Mouse (Mus musculus): ENCODE measurements at regions not wholly inside any gene's neighbourhood (a gene's known extent, or its start where the extent isn't known, plus 50 kb on each side); places are given as distances from the start of the nearest gene placed in this dataset.

DNA sequence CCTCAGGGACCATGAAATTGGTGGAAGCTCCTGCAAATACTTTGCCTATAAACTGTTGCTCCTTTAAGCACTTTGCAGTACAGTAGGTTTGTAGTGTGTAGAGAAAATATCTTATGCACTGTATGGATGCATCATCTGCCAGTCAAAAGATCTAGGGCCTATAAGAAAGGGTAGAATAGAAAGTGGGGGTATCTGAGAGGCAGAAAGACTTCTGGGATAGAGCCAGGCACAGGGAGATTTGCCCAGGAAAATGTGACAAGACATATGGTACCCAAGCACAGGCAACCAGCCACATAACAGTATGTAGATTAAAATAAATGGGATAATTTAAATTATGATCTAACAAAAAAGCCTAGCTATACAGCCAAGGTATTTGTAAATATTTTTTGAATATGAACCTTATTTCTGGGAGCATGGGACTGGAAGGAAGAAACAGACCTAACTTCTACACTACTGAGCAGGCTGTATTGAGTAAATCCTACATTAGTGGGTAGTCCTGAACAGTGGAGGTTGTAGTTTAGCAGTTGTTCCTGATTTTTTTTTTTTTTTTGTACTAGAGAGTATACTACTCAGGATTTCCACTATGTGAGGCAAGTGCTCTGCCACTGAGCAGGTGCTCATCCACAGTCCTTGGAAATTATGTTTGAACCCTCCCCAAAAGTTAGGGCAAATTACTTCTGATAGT, 754.1 kb downstream of the Hace1 start:
- no peak for DNase-seq (ENCODE audit: low spot score)

DNA sequence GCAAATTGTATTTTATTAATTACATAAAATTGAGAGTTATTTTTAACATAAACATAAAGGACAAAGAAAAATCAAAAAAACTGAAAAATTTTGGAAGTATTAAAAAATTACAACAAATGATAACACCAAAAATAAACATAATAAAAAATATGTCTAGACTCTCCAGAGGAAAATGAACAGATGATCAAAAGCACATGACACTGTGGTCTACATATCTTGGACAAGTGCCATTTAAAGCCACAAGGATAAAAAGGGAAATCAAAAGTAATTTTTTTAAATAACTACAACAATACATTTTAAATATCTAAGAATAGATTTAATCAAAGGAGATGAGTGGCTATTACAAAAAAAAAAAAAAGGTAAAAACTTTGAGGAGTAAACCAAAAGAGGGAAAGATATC, 755.6 kb downstream of the Hace1 start:
- H3K4me3 ChIP-seq (ENCODE audit: low read depth, low read length) = no peak overlapping the region
- no peak overlapping the region for H3K4me2 ChIP-seq (ENCODE audit: low read depth)
- H3K9ac ChIP-seq (ENCODE audit: low read length) = no peak overlapping the region

More for the DNA sequence above, 754.1 kb downstream of the Hace1 start:
- Histone ChIP-seq H3K4me1 (ENCODE audit: control insufficient read depth, insufficient read depth, low read length) (no peaks in the 10 kb centered on the region), H3K36me3 (ENCODE audit: control insufficient read depth, insufficient read depth, low read length) (no peaks in the 10 kb centered on the region), H3K4me2 (ENCODE audit: low read depth) (no peak overlapping the region), H3K9ac (ENCODE audit: low read length) (no peak overlapping the region), H3K27me3 (ENCODE audit: control insufficient read depth, insufficient read depth, low read length) (no peaks in the 10 kb centered on the region), H3K4me3 (ENCODE audit: low read depth, low read length) (no peak overlapping the region), H3K9me3 (ENCODE audit: control insufficient read depth, low read length) (no peaks in the 10 kb centered on the region), H3K27ac (ENCODE audit: low read depth, low read length) (no peak overlapping the region)
- no peak for ATAC-seq (ENCODE audit: insufficient read depth, low FRiP score, low TSS enrichment)

DNA sequence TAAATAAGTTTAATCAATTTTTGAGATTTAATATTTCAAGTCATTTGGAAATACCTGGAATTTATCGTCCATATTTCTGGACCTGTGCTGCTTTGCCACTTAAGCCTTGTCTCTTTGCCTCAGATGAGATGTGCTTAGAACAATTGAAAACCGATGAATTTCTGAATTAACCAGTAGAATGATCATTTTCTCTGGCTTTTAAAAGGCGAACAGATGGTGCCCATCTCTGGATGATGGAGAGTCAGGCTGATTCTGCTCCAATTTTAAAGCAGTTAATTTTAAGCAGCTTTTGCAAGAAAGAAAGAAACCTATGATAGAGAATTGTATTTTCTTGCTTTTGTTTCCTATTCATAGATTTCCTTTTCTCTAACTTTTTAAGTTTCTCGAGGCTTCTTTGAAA, 767.7 kb downstream of the Hace1 start:
- Histone ChIP-seq H3K4me1 (ENCODE audit: control insufficient read depth, insufficient read depth, low read length) (no peaks in the 10 kb centered on the region), H3K4me3 (ENCODE audit: low read depth, low read length) (no peak overlapping the region), H3K36me3 (ENCODE audit: control insufficient read depth, insufficient read depth, low read length) (no peaks in the 10 kb centered on the region), H3K9ac (ENCODE audit: low read length) (no peak overlapping the region), H3K27ac (ENCODE audit: low read depth, low read length) (no peak overlapping the region), H3K9me3 (ENCODE audit: control insufficient read depth, low read length) (no peaks in the 10 kb centered on the region), H3K27me3 (ENCODE audit: control insufficient read depth, insufficient read depth, low read length) (no peaks in the 10 kb centered on the region), H3K4me2 (ENCODE audit: low read depth) (no peak overlapping the region)
- DNase-seq (ENCODE audit: low spot score) (no peak), ATAC-seq (ENCODE audit: insufficient read depth, low FRiP score, low TSS enrichment) (no peak)
- WGBS = 74% methylated on average over 4 of the region's 4 CpGs

More for the DNA sequence above, 755.6 kb downstream of the Hace1 start:
- Histone ChIP-seq H3K4me1 (ENCODE audit: control insufficient read depth, insufficient read depth, low read length) (no peaks in the 10 kb centered on the region), H3K9me3 (ENCODE audit: control insufficient read depth, low read length) (no peaks in the 10 kb centered on the region), H3K36me3 (ENCODE audit: control insufficient read depth, insufficient read depth, low read length) (no peaks in the 10 kb centered on the region), H3K27me3 (ENCODE audit: control insufficient read depth, insufficient read depth, low read length) (no peaks in the 10 kb centered on the region), H3K27ac (ENCODE audit: low read depth, low read length) (no peak overlapping the region)
- ATAC-seq (ENCODE audit: insufficient read depth, low FRiP score, low TSS enrichment) = no peak
- no peak for DNase-seq (ENCODE audit: low spot score)

DNA sequence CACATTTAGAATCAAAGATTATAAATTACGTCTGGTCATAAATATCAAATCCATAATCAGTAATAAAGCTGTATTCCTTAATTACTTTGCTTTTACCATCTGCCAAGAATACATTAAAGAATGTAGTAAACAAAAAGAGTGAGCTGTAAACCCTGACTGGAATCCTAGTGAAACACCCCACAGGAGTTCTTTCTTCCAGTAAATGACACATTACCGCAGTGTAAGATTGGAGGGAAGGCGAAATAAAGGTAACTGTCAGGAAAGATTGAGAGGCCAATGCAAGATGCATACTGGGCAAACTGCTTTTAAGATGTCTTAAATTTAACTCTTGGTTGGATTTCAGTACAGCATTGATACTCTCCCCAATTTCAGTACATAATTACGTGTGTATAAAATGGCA, 772.0 kb downstream of the Hace1 start:
- no peak overlapping the region for H3K9ac ChIP-seq (ENCODE audit: low read length)
- 40% methylated on average over 4 of the region's 4 CpGs for WGBS
- no peak overlapping the region for H3K27ac ChIP-seq (ENCODE audit: low read depth, low read length)
- H3K36me3 ChIP-seq (ENCODE audit: control insufficient read depth, insufficient read depth, low read length) = no peaks in the 10 kb centered on the region
- no peak overlapping the region for H3K4me3 ChIP-seq (ENCODE audit: low read depth, low read length)
- H3K27me3 ChIP-seq (ENCODE audit: control insufficient read depth, insufficient read depth, low read length) = no peaks in the 10 kb centered on the region
- no peak for DNase-seq (ENCODE audit: low spot score)
- H3K4me2 ChIP-seq (ENCODE audit: low read depth) = no peak overlapping the region
- ATAC-seq (ENCODE audit: insufficient read depth, low FRiP score, low TSS enrichment) = peak; percentile 57; the same call in 1 of the 2 replicates
- no peaks in the 10 kb centered on the region for H3K4me1 ChIP-seq (ENCODE audit: control insufficient read depth, insufficient read depth, low read length)
- H3K9me3 ChIP-seq (ENCODE audit: control insufficient read depth, low read length) = no peaks in the 10 kb centered on the region

DNA sequence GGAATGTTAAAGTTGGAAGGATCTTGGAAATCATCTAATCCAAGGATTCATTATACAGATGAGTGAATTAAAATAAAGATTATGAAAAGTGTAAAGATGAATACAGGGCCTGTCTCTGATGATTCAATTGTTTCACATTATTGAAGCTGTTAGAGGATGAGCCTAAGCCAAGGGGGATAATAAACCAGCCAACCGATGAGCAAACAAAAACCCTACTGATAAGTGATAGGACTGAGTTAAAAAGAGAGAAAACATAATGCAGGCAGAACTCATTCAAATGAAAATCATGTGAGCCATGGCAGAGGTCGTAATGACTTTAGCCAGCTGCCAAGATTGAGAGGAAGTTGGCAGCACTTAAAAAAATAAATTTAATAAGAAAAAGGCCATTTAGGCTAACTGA, 772.6 kb downstream of the Hace1 start:
- 22% methylated on average over 2 of the region's 2 CpGs for WGBS
- Histone ChIP-seq H3K9ac (ENCODE audit: low read length) (no peak overlapping the region), H3K27me3 (ENCODE audit: control insufficient read depth, insufficient read depth, low read length) (no peaks in the 10 kb centered on the region), H3K4me2 (ENCODE audit: low read depth) (no peak overlapping the region), H3K4me1 (ENCODE audit: control insufficient read depth, insufficient read depth, low read length) (no peaks in the 10 kb centered on the region), H3K9me3 (ENCODE audit: control insufficient read depth, low read length) (no peaks in the 10 kb centered on the region), H3K27ac (ENCODE audit: low read depth, low read length) (no peak overlapping the region), H3K4me3 (ENCODE audit: low read depth, low read length) (no peak overlapping the region), H3K36me3 (ENCODE audit: control insufficient read depth, insufficient read depth, low read length) (no peaks in the 10 kb centered on the region)
- DNase-seq (ENCODE audit: low spot score) (no peak), ATAC-seq (ENCODE audit: insufficient read depth, low FRiP score, low TSS enrichment) (peak; percentile 56; the same call in 1 of the 2 replicates)

DNA sequence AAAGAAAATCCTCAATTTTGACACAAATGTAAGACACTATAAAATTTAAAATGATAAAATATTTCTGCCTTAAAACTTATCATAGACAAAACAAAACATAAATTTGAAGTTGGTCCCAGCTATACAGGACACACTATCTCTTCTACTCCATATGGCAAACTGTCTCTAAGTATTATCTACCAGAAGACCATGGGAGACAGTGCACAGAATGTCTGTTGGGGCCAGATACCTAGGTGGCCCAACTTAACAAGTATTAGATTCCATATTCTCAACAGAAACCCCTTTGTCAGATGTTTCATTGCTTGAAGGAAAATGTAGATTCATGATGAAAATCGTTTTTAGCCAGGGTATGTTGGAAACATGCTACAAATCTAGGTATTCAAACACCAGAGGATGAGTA, 779.1 kb downstream of the Hace1 start:
- 79% methylated on average over 1 of the region's 1 CpGs for WGBS
- no peak overlapping the region for H3K27ac ChIP-seq (ENCODE audit: low read depth, low read length)
- H3K9ac ChIP-seq (ENCODE audit: low read length) = no peak overlapping the region
- no peaks in the 10 kb centered on the region for H3K36me3 ChIP-seq (ENCODE audit: control insufficient read depth, insufficient read depth, low read length)
- no peak overlapping the region for H3K4me3 ChIP-seq (ENCODE audit: low read depth, low read length)
- ATAC-seq (ENCODE audit: insufficient read depth, low FRiP score, low TSS enrichment) (no peak), DNase-seq (ENCODE audit: low spot score) (no peak)
- H3K9me3 ChIP-seq (ENCODE audit: control insufficient read depth, low read length) = no peaks in the 10 kb centered on the region
- no peak overlapping the region for H3K4me2 ChIP-seq (ENCODE audit: low read depth)
- H3K27me3 ChIP-seq (ENCODE audit: control insufficient read depth, insufficient read depth, low read length) = no peaks in the 10 kb centered on the region
- no peaks in the 10 kb centered on the region for H3K4me1 ChIP-seq (ENCODE audit: control insufficient read depth, insufficient read depth, low read length)

DNA sequence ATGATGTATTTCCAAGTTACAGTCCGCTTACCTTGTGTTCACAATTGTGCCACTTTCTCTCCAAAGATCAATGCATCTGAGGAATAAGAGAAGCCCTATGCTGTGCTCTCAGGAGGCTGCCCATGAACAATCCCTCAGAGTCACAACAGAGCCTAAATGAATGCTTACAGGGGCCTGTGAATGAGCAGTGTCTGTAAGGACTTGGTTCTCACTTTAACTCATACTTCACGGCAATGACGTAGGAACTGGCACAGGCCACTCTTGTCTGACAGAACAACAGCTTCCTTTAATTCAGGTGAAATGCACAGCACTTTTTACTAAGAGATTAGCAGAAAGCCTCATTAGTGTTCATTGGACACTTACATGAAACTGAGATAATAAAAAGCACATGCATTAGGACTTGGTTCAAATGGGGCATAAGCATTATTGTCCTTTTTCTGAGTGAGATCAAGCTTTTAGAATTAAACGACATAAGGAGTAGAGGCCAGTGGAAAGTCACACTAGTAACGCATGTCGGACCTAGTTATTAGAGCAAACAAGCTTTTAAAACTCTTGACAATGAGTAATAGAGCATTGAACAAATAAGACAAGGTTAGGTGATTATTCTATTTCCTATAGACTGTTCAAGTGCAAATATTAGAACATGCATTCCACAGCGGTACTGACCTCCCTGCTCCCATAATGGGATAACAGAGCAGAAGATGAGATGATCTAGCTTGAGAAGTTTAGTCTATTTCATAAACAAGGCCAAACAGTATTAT, 796.3 kb downstream of the Hace1 start:
- ATAC-seq (ENCODE audit: insufficient read depth, low FRiP score, low TSS enrichment) (no peak), DNase-seq (ENCODE audit: low spot score) (no peak)
- WGBS = 79% methylated on average over 7 of the region's 7 CpGs
- Histone ChIP-seq H3K36me3 (ENCODE audit: control insufficient read depth, insufficient read depth, low read length) (no peaks in the 10 kb centered on the region), H3K4me1 (ENCODE audit: control insufficient read depth, insufficient read depth, low read length) (no peaks in the 10 kb centered on the region), H3K4me2 (ENCODE audit: low read depth) (no peak overlapping the region), H3K27me3 (ENCODE audit: control insufficient read depth, insufficient read depth, low read length) (no peaks in the 10 kb centered on the region), H3K4me3 (ENCODE audit: low read depth, low read length) (no peak overlapping the region), H3K27ac (ENCODE audit: low read depth, low read length) (no peak overlapping the region), H3K9me3 (ENCODE audit: control insufficient read depth, low read length) (no peaks in the 10 kb centered on the region), H3K9ac (ENCODE audit: low read length) (no peak overlapping the region)

DNA sequence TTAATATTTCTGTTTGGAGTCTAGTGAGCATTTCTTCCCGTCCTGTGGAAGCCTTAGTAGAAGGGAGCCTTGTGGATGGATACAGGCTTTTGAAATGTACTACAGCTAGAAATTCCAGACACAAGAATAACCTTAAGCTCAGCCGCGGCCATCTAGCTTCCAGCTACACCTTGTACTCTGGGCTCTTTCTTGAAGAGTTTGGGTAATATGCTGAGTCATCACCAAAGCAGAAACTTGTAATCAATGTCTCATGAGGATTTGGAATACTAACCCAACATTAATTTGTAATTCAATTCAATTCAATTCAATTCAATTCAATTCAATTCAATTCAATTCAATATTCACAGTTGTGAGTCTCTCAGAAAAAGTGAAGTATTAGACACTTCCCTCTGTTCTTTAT, 797.0 kb downstream of the Hace1 start:
- no peaks in the 10 kb centered on the region for H3K4me1 ChIP-seq (ENCODE audit: control insufficient read depth, insufficient read depth, low read length)
- no peak overlapping the region for H3K4me3 ChIP-seq (ENCODE audit: low read depth, low read length)
- 83% methylated on average over 3 of the region's 3 CpGs for WGBS
- ATAC-seq (ENCODE audit: insufficient read depth, low FRiP score, low TSS enrichment) = no peak
- H3K27me3 ChIP-seq (ENCODE audit: control insufficient read depth, insufficient read depth, low read length) = no peaks in the 10 kb centered on the region
- H3K4me2 ChIP-seq (ENCODE audit: low read depth) = no peak overlapping the region
- no peak overlapping the region for H3K27ac ChIP-seq (ENCODE audit: low read depth, low read length)
- no peak for DNase-seq (ENCODE audit: low spot score)
- no peaks in the 10 kb centered on the region for H3K36me3 ChIP-seq (ENCODE audit: control insufficient read depth, insufficient read depth, low read length)
- H3K9me3 ChIP-seq (ENCODE audit: control insufficient read depth, low read length) = no peaks in the 10 kb centered on the region
- H3K9ac ChIP-seq (ENCODE audit: low read length) = no peak overlapping the region

DNA sequence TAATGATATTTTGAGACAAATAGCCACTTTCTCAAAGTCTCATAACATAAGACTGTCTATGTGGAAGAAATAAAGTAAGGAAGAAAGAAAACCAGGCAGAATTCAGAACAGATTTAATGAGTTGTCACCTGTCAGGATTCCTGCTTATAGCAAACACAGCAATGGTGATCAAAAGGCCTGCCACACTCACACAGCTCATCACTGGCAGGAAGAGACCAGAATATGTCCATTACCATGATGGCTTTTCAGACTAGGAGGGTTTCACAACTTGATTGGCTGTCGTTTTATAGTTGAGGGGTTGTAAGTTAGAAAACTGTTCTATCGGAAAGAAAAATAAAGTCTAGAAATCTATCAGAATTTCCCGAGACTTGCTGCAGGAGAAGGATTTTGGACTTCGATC, 819.5 kb downstream of the Hace1 start:
- no peak overlapping the region for H3K4me2 ChIP-seq (ENCODE audit: low read depth)
- DNase-seq (ENCODE audit: low spot score) = no peak
- H3K4me3 ChIP-seq (ENCODE audit: low read depth, low read length) = no peak overlapping the region
- H3K9ac ChIP-seq (ENCODE audit: low read length) = no peak overlapping the region
- no peaks in the 10 kb centered on the region for H3K9me3 ChIP-seq (ENCODE audit: control insufficient read depth, low read length)
- H3K4me1 ChIP-seq (ENCODE audit: control insufficient read depth, insufficient read depth, low read length) = no peaks in the 10 kb centered on the region
- no peaks in the 10 kb centered on the region for H3K27me3 ChIP-seq (ENCODE audit: control insufficient read depth, insufficient read depth, low read length)
- no peak overlapping the region for H3K27ac ChIP-seq (ENCODE audit: low read depth, low read length)
- 89% methylated on average over 4 of the region's 4 CpGs for WGBS
- no peak for ATAC-seq (ENCODE audit: insufficient read depth, low FRiP score, low TSS enrichment)
- no peaks in the 10 kb centered on the region for H3K36me3 ChIP-seq (ENCODE audit: control insufficient read depth, insufficient read depth, low read length)
